Mouse (Mus musculus): ENCODE results near the gene Olfr794. TPM values are rescaled to one million over a fixed set of nuclear protein-coding genes. Genes with fewer than 3 reads are reported as not detected.

Gene Olfr794
- total RNA-seq (2023), result not detected

GRCm38 (mm10) chr10:129567355-129567754 is at the start of gene Olfr794:
TSS of gene Olfr794 (plus strand) at chr10:129567655.

GRCm38 (mm10) chr10:129521492-129521891 is 46.0 kb upstream of the Olfr794 start, which contains the start of gene Olfr791:
TSS of gene Olfr791 (plus strand) at chr10:129521792.

DNA sequence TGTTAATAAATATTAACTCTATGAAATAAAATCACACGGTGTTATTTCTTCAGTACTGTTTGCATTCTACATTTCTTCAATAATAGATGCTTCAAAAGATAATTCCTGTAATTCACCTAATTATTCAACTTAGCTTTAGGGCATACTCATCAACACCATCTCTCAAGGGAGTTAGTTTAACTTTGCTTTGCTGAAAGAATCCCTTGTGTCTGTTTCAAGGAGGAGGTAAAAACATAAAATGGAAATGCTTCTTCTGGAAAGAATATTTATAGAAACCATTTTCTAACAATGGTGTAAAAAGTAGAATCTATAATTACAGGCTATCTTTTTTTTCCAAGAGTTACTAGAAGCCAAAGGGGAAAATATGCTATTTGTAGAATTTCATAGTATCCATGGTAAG is 28.6 kb upstream of the Olfr794 start, which contains the start of gene Olfr792:
Gene Olfr792, plus strand, starts transcription at position 301 of the 400 bp plus-strand sequence.

GRCm38 (mm10) chr10:129612470-129612869 is 45.0 kb downstream of the Olfr794 start, which contains the start of gene Olfr796:
TSS of gene Olfr796 (minus strand) at chr10:129612570.

Other genes starting within 250 kb of the Olfr794 start
- gene Olfr780, start 249.5 kb upstream of the Olfr794 start, total RNA-seq (2023), result not detected
- not detected for gene Olfr781, start 238.8 kb upstream of the Olfr794 start, total RNA-seq (2023)
- gene Olfr782, start 218.8 kb upstream of the Olfr794 start, total RNA-seq (2023), result not detected
- gene Olfr784, start 183.6 kb upstream of the Olfr794 start, total RNA-seq (2023), result not detected
- not detected for gene Olfr785, start 162.2 kb upstream of the Olfr794 start, total RNA-seq (2023)
- gene Olfr786, start 140.3 kb upstream of the Olfr794 start, total RNA-seq (2023), result not detected
- not detected for gene Olfr787, start 105.8 kb upstream of the Olfr794 start, total RNA-seq (2023)
- gene Olfr788, start 96.7 kb upstream of the Olfr794 start, total RNA-seq (2023), result not detected
- gene Olfr789, start 82.9 kb upstream of the Olfr794 start, total RNA-seq (2023), result not detected
- gene Olfr790, start 69.2 kb upstream of the Olfr794 start, total RNA-seq (2023), result not detected
- gene Olfr791, start 45.9 kb upstream of the Olfr794 start, total RNA-seq (2023), result not detected
- gene Olfr792, start 28.5 kb upstream of the Olfr794 start, total RNA-seq (2023), result not detected
- gene Olfr796, start 44.9 kb downstream of the Olfr794 start, total RNA-seq (2023), result not detected
- not detected for gene Olfr798, start 60.3 kb downstream of the Olfr794 start, total RNA-seq (2023)
- not detected for gene Olfr799, start 69.8 kb downstream of the Olfr794 start, total RNA-seq (2023)
- gene Olfr800, start 90.0 kb downstream of the Olfr794 start, total RNA-seq (2023), result not detected
- not detected for gene Olfr801, start 106.2 kb downstream of the Olfr794 start, total RNA-seq (2023)
- not detected for gene Olfr802, start 120.5 kb downstream of the Olfr794 start, total RNA-seq (2023)
- gene Olfr803, start 126.6 kb downstream of the Olfr794 start, total RNA-seq (2023), result not detected
- gene Olfr804, start 135.6 kb downstream of the Olfr794 start, total RNA-seq (2023), result not detected
- gene Olfr805, start 161.7 kb downstream of the Olfr794 start, total RNA-seq (2023), result not detected
- not detected for gene Olfr806, start 174.3 kb downstream of the Olfr794 start, total RNA-seq (2023)
- not detected for gene Olfr807, start 190.1 kb downstream of the Olfr794 start, total RNA-seq (2023)
- gene Olfr808, start 197.8 kb downstream of the Olfr794 start, total RNA-seq (2023), result not detected
- gene Olfr809, start 207.0 kb downstream of the Olfr794 start, total RNA-seq (2023), result not detected
- gene Olfr810, start 227.3 kb downstream of the Olfr794 start, total RNA-seq (2023), result not detected
- not detected for gene Olfr811, start 236.7 kb downstream of the Olfr794 start, total RNA-seq (2023)

All from CD4-positive naive resting alpha-beta T cell, adult 76 days (primary cell).